Mouse (Mus musculus) megakaryocyte progenitor cell, adult 5-6 weeks (primary cell): Measurements from ENCODE around the gene Hoxb9. TPM values are rescaled to one million over a fixed set of nuclear protein-coding genes. Genes with fewer than 3 reads are reported as not detected.

Experiments
- total RNA-seq, 2 experiments: library from RNA; stranded (forward) in 1 of 2; stranded (reverse) in 1 of 2; fragments of 157-497, 149-512 nt in 1 of 2; fragments of 200-1000 nt in 1 of 2; gene quantifications; 2 replicates each; pipeline versions ENCODE4 v1.2.3 to v1.2.4; 2015 to 2017

The Hoxb9 gene
- total RNA-seq, 2 experiments from 2014 or later: not detected

Other genes starting within 250 kb of the Hoxb9 start
- gene Gip, start 246.9 kb upstream of the Hoxb9 start, total RNA-seq (2015): not detected in 2 replicates
- gene Gip, start 246.9 kb upstream of the Hoxb9 start, total RNA-seq (2017): not detected in 2 replicates
- gene Snf8, start 236.6 kb upstream of the Hoxb9 start, total RNA-seq (2015): 71.4 and 78.1 TPM in 2 replicates
- 51.6 and 56.1 TPM in 2 replicates for gene Snf8, start 236.6 kb upstream of the Hoxb9 start, total RNA-seq (2017)
- 21.3 and 21.8 TPM in 2 replicates for gene Ube2z, start 206.1 kb upstream of the Hoxb9 start, total RNA-seq (2015)
- gene Ube2z, start 206.1 kb upstream of the Hoxb9 start, total RNA-seq (2017): 18.2 and 19.3 TPM in 2 replicates
- gene Atp5g1, start 195.8 kb upstream of the Hoxb9 start, total RNA-seq (2015): 577 and 669 TPM in 2 replicates
- gene Atp5g1, start 195.8 kb upstream of the Hoxb9 start, total RNA-seq (2017): 72.0 and 102 TPM in 2 replicates
- not detected in 2 replicates for gene Calcoco2, start 159.5 kb upstream of the Hoxb9 start, total RNA-seq (2015)
- gene Calcoco2, start 159.5 kb upstream of the Hoxb9 start, total RNA-seq (2017): not detected in 2 replicates
- gene Ttll6, start 137.7 kb upstream of the Hoxb9 start, total RNA-seq (2015): not detected in 2 replicates
- not detected in 2 replicates for gene Ttll6, start 137.7 kb upstream of the Hoxb9 start, total RNA-seq (2017)
- gene Hoxb13, start 77.1 kb upstream of the Hoxb9 start, total RNA-seq (2015): not detected in 2 replicates
- not detected in 2 replicates for gene Hoxb13, start 77.1 kb upstream of the Hoxb9 start, total RNA-seq (2017)
- not detected in 2 replicates for gene Hoxb8, start 10.4 kb downstream of the Hoxb9 start, total RNA-seq (2015)
- not detected in 2 replicates for gene Hoxb8, start 10.4 kb downstream of the Hoxb9 start, total RNA-seq (2017)
- not detected in 2 replicates for gene Hoxb7, start 15.2 kb downstream of the Hoxb9 start, total RNA-seq (2015)
- gene Hoxb7, start 15.2 kb downstream of the Hoxb9 start, total RNA-seq (2017): not detected in 2 replicates
- not detected in 2 replicates for gene Hoxb6, start 21.0 kb downstream of the Hoxb9 start, total RNA-seq (2015)
- gene Hoxb6, start 21.0 kb downstream of the Hoxb9 start, total RNA-seq (2017): 0.30 TPM in 1 of 2 replicates, not detected in the other
- gene Hoxb5, start 31.9 kb downstream of the Hoxb9 start, total RNA-seq (2015): 0.07 and 0.44 TPM in 2 replicates
- 0.14 TPM in 1 of 2 replicates, not detected in the other for gene Hoxb5, start 31.9 kb downstream of the Hoxb9 start, total RNA-seq (2017)
- 1.7 and 2.7 TPM in 2 replicates for gene Hoxb4, start 46.8 kb downstream of the Hoxb9 start, total RNA-seq (2015)
- gene Hoxb4, start 46.8 kb downstream of the Hoxb9 start, total RNA-seq (2017): 1.5 and 2.2 TPM in 2 replicates
- gene Hoxb3, start 51.9 kb downstream of the Hoxb9 start, total RNA-seq (2015): 1.2 and 1.6 TPM in 2 replicates
- 0.83 and 1.3 TPM in 2 replicates for gene Hoxb3, start 51.9 kb downstream of the Hoxb9 start, total RNA-seq (2017)
- gene Hoxb2, start 79.1 kb downstream of the Hoxb9 start, total RNA-seq (2015): 0.07 and 0.49 TPM in 2 replicates
- gene Hoxb2, start 79.1 kb downstream of the Hoxb9 start, total RNA-seq (2017): 0.12 and 0.14 TPM in 2 replicates
- not detected in 2 replicates for gene Hoxb1, start 94.3 kb downstream of the Hoxb9 start, total RNA-seq (2015)
- not detected in 2 replicates for gene Hoxb1, start 94.3 kb downstream of the Hoxb9 start, total RNA-seq (2017)
- gene Skap1, start 193.1 kb downstream of the Hoxb9 start, total RNA-seq (2015): 0.32 TPM in 1 of 2 replicates, not detected in the other
- gene Skap1, start 193.1 kb downstream of the Hoxb9 start, total RNA-seq (2017): 0.46 TPM in 1 of 2 replicates, not detected in the other